Mouse (Mus musculus) stomach, embryonic 16.5 days (tissue): ENCODE results near the gene Hhipl1. TPM values are rescaled to one million over a fixed set of nuclear protein-coding genes. Genes with fewer than 3 reads are reported as not detected.

Experiments used
- ATAC-seq: fragments of 200-750 bp; cut with Nextera tagmentation; 2 replicates; pipeline ENCODE4 v1.8.0; 2017; ENCODE audit warnings: moderate number of reproducible peaks, moderate TSS enrichment; ENCODE audit not compliant: insufficient read depth, low FRiP score
- H3K27ac ChIP-seq: fragments of 300-500 bp; sonication (generic); 2 replicates; pipeline ENCODE4 v1.5.1; 2014; ENCODE audit warnings: low read length
- H3K27me3 ChIP-seq: fragments of 300-500 bp; sonication (generic); 2 replicates; pipeline ENCODE4 v1.6.1; 2014; ENCODE audit warnings: low read length, control low read depth, mixed read lengths; ENCODE audit not compliant: control insufficient read depth, insufficient read depth
- H3K36me3 ChIP-seq: fragments of 300-500 bp; sonication (generic); 2 replicates; pipeline ENCODE4 v1.6.1; 2014; ENCODE audit warnings: low read length; ENCODE audit not compliant: control insufficient read depth, insufficient read depth
- H3K4me1 ChIP-seq: fragments of 300-500 bp; sonication (generic); 2 replicates; pipeline ENCODE4 v1.6.1; 2014; ENCODE audit warnings: low read length, control low read depth, mixed read lengths; ENCODE audit not compliant: control insufficient read depth, insufficient read depth
- H3K4me2 ChIP-seq: fragments of 300-500 bp; sonication (generic); 2 replicates; pipeline ENCODE4 v1.6.1; 2014; ENCODE audit warnings: low read depth, low read length, mixed read lengths
- H3K4me3 ChIP-seq: fragments of 300-500 bp; sonication (generic); replicated peaks from 2 replicates; pipeline ENCODE4 v1.5.1; 2014; ENCODE audit warnings: mild to moderate bottlenecking, low read length
- H3K9ac ChIP-seq: fragments of 300-500 bp; sonication (generic); 2 replicates; pipeline ENCODE4 v1.6.1; 2014; ENCODE audit warnings: low read length
- H3K9me3 ChIP-seq: fragments of 300-500 bp; sonication (generic); replicated peaks from 2 replicates; pipeline ENCODE4 v1.6.1; 2016; ENCODE audit warnings: low read length, control low read depth; ENCODE audit not compliant: control insufficient read depth
- WGBS: fragments of 180-500 bp; shearing (Covaris S2); extraction: QIAGEN DNeasy Blood & Tissue Kit; methylation state at CpG from one replicate; pipeline ENCODE4 v1.1.7; 2014; 5-methylcytosine and 5-hydroxymethylcytosine counted together
- polyA plus RNA-seq: library from polyadenylated mRNA; unstranded; fragments of >200 nt; fragmentation: Nextera tagmentation; extraction: Ambion mirVana; gene quantifications from 2 replicates; pipeline ENCODE4 v1.2.1, GENCODE M21; 2015

Hhipl1 gene
- polyA plus RNA-seq, 1 experiment from 2014 or later, result 0.65 TPM

- Histone ChIP-seq H3K4me2 (no peak overlapping the region), H3K36me3 (no peaks in the 10 kb centered on the region), H3K4me3 (no peak overlapping the region), H3K4me1 (peaks cover 6% of the 10 kb centered on the region), H3K9ac (no peak overlapping the region), H3K27ac (no peak overlapping the region), H3K27me3 (peaks cover 9% of the 10 kb centered on the region; the same call in 1 of the 2 replicates), H3K9me3 (no peaks in the 10 kb centered on the region)
- no peak for ATAC-seq
- 84% methylated on average over 16 of the region's 16 CpGs for WGBS
These were observed 2.3 kb downstream of the Hhipl1 start for GRCm38 (mm10) chr12:108308363-108308856.

GRCm38 (mm10) chr12:108309116-108309794 is 3.2 kb downstream of the Hhipl1 start:
- peaks cover 6% of the 10 kb centered on the region for H3K4me1 ChIP-seq
- peaks cover 9% of the 10 kb centered on the region; the same call in 1 of the 2 replicates for H3K27me3 ChIP-seq
- WGBS, result 54% methylated on average over 8 of the region's 8 CpGs
- no peak for ATAC-seq
- no peaks in the 10 kb centered on the region for H3K36me3 ChIP-seq
- no peaks in the 10 kb centered on the region for H3K9me3 ChIP-seq
- no peak overlapping the region for H3K4me2 ChIP-seq
- H3K4me3 ChIP-seq, result no peak overlapping the region
- H3K9ac ChIP-seq, result no peak overlapping the region
- H3K27ac ChIP-seq, result no peak overlapping the region

DNA sequence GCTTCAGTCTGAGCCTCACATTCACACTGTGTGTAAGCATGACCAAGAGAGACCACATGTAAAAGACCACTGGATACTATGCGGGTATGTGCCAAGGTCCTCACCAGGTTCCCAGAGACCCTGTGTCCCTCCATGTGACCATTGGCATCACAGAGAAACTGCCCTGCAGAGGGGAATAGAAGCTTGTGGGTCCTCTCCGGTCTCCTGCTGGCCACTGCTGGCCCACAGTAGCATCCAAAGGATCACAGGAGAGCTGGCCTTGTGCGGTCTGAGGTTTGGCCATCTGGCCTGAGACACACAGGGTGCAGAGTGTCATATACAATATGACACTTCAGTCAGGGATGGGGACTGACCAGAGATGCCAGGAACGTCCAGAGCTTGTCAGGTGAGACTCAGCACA is 4.0 kb downstream of the Hhipl1 start:
- peaks cover 8% of the 10 kb centered on the region; the same call in 1 of the 2 replicates for H3K27me3 ChIP-seq
- H3K4me1 ChIP-seq, result peaks cover 6% of the 10 kb centered on the region
- no peaks in the 10 kb centered on the region for H3K9me3 ChIP-seq
- 80% methylated on average over 4 of the region's 4 CpGs for WGBS
- H3K9ac ChIP-seq, result no peak overlapping the region
- H3K4me3 ChIP-seq, result no peak overlapping the region
- H3K36me3 ChIP-seq, result no peaks in the 10 kb centered on the region
- no peak overlapping the region for H3K27ac ChIP-seq
- ATAC-seq, result no peak
- no peak overlapping the region for H3K4me2 ChIP-seq

DNA sequence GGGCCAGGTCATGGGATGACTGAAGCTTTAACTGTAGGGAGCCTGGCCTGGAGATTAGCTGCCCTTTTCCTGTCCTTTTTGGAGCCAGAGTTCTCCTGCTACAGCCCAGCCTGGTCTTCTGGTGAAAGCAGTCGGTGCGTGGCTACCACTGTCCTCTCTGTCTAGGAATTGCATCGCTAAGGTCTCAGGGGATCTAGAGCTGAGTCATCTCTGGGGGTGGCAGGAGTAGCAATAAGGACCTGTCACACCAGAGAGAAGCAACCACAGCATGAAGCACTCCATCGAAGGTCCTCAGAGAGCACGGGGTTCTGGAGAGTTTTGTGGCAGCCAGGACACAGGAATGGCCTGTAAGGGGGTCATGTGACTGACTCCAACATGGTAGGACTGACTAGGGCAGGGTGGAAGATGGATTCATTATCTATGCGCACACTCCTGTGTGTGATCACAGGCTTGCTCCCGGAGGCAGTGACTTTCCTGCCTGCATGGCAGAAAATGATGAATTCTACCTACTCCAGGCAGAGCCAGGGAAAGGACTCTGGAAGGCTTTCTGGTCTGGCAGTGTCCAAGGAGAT is 4.5 kb downstream of the Hhipl1 start:
- Histone ChIP-seq H3K4me2 (no peak overlapping the region), H3K36me3 (no peaks in the 10 kb centered on the region), H3K4me1 (peaks cover 6% of the 10 kb centered on the region), H3K9me3 (no peaks in the 10 kb centered on the region), H3K9ac (no peak overlapping the region), H3K27me3 (peaks cover 3% of the 10 kb centered on the region; the same call in 1 of the 2 replicates), H3K4me3 (no peak overlapping the region), H3K27ac (no peak overlapping the region)
- 71% methylated on average over 7 of the region's 7 CpGs for whole genome bisulfite sequencing
- no peak for ATAC-seq

DNA sequence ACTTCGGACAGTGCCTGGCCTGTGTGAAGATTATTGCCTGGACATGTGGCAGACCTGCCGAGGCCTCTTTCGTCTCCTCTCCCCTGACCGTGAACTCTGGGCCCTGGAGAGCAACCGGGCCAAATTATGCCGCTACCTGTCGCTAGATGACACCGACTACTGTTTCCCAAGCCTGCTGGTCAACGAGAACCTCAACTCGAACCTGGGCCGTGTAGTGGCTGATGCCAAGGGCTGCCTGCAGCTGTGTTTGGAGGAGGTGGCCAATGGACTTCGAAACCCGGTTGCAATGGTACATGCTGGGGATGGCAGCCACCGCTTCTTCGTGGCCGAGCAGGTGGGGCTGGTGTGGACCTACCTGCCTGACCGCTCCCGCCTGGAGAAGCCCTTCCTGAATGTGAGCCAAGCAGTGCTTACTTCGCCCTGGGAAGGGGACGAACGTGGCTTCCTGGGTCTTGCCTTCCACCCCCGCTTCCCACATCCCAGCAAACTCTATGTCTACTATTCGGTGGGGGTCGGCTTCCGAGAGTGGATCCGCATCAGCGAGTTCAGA is 5.7 kb downstream of the Hhipl1 start:
- Histone ChIP-seq H3K9ac (no peak overlapping the region), H3K9me3 (no peaks in the 10 kb centered on the region), H3K27ac (no peak overlapping the region), H3K36me3 (no peaks in the 10 kb centered on the region), H3K27me3 (peaks cover 11% of the 10 kb centered on the region), H3K4me2 (no peak overlapping the region), H3K4me3 (no peak overlapping the region), H3K4me1 (no peaks in the 10 kb centered on the region)
- ATAC-seq, result no peak
- WGBS, result 90% methylated on average over 27 of the region's 27 CpGs

DNA sequence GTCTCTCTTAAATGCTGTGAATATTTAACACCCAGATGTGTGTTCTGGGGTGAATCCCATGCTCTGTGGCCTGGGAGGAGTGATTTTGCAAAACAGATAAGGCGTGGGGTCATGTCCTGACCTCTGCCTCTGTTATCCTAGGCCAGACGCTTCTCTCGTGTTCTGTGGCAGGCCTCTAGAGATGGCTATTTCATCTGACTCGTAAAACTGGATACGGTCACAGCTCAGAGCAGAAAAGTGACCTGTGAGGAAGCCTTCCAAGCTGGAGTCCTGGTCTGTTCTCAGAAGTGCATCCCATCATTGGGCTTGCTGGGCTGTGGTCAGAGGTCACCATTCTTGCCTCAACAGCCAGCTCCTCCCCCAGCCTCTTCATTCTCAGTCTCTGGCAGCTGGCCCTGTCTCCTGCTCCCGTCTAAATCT is 6.4 kb downstream of the Hhipl1 start:
- no peak overlapping the region for H3K9ac ChIP-seq
- peaks cover 18% of the 10 kb centered on the region for H3K27me3 ChIP-seq
- H3K4me2 ChIP-seq, result no peak overlapping the region
- no peaks in the 10 kb centered on the region for H3K9me3 ChIP-seq
- H3K4me3 ChIP-seq, result no peak overlapping the region
- no peaks in the 10 kb centered on the region for H3K36me3 ChIP-seq
- H3K4me1 ChIP-seq, result no peaks in the 10 kb centered on the region
- no peak for ATAC-seq
- 49% methylated on average over 6 of the region's 6 CpGs for WGBS
- H3K27ac ChIP-seq, result no peak overlapping the region

DNA sequence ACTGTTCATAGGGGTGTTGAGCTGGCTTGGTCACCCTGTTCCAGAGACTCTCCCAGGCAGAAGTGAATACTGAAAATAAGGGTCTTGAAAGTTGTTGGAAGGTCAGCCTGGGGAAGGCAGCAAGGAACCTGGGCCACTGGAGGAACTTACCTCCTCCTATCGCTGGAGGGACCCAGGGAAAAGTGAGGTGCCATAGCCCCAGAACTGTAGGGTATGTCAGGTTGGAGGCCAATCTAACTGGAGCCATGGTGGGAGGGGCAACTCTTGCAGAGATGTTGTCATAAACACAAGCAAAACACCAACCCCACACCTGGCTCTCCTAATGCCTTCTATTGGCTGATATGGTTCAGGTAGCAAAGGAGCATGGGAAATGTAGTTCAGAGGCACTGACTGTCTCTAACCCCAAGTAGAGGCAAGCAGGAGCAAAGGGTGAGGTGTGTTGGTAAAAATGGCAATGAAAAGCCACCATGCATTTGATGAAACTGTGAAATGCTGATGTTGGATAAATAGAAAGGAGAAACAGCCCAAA is 7.2 kb downstream of the Hhipl1 start:
- ATAC-seq, result no peak
- Histone ChIP-seq H3K27ac (no peak overlapping the region), H3K4me1 (peaks cover 1% of the 10 kb centered on the region; the same call in 1 of the 2 replicates), H3K4me3 (no peak overlapping the region), H3K4me2 (no peak overlapping the region), H3K9me3 (no peaks in the 10 kb centered on the region), H3K36me3 (no peaks in the 10 kb centered on the region), H3K27me3 (peaks cover 26% of the 10 kb centered on the region), H3K9ac (no peak overlapping the region)
- WGBS, result 91% methylated on average over 1 of the region's 1 CpGs

GRCm38 (mm10) chr12:108315818-108316217 is 9.7 kb downstream of the Hhipl1 start:
- Histone ChIP-seq H3K27me3 (peaks cover 46% of the 10 kb centered on the region), H3K9me3 (no peaks in the 10 kb centered on the region), H3K4me2 (no peak overlapping the region), H3K9ac (no peak overlapping the region), H3K4me1 (peaks cover 3% of the 10 kb centered on the region; the same call in 1 of the 2 replicates), H3K36me3 (no peaks in the 10 kb centered on the region), H3K27ac (no peak overlapping the region), H3K4me3 (no peak overlapping the region)
- ATAC-seq, result no peak
- 48% methylated on average over 10 of the region's 10 CpGs for WGBS

- no peaks in the 10 kb centered on the region for H3K9me3 ChIP-seq
- peaks cover 46% of the 10 kb centered on the region for H3K27me3 ChIP-seq
- no peak overlapping the region for H3K4me2 ChIP-seq
- H3K4me3 ChIP-seq, result no peak overlapping the region
- ATAC-seq, result no peak
- peaks cover 3% of the 10 kb centered on the region; the same call in 1 of the 2 replicates for H3K4me1 ChIP-seq
- no peak overlapping the region for H3K9ac ChIP-seq
- no peak overlapping the region for H3K27ac ChIP-seq
- H3K36me3 ChIP-seq, result no peaks in the 10 kb centered on the region
- 50% methylated on average over 6 of the region's 6 CpGs for WGBS
These were observed 10.6 kb downstream of the Hhipl1 start for GRCm38 (mm10) chr12:108316655-108317054.
